Mouse (Mus musculus): ENCODE data around the gene Actr8.

Gene Actr8

DNA sequence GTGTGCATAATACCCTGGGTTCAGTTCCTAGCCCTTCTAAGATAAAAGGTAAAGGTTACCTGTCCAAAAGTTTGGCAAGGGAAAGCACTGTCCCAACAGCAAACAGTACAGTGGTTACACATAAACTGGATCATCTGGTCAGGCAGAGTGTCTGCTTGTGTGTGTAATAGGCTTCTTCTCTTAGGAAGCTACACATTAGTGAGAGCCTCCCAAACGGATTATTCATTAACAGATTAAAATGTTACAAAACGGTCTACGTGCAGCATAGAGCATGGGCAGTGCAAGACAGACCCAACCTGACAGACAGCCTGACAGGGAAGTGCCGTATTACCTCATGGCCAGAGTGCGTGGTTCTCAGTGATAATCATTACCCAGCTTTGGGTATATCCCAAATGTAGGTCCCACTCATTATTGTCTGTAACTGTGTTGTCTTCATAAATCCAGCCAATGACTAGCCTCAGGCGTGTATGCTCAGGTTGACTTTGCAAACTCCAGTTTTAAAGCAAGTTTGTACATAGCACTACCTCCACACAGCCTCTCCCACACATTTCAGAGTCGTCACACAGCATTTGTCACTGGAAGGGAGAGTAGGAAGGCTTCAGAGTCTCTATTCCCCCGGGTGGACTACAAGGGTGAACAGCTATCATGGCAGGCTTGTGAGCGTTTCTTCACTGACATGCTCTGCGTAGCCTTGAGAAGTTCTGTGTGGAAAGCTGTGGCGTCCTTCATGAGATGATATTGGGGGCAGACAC lies 18.0 kb downstream of the Actr8 start:
- no peak for DNase-seq

DNA sequence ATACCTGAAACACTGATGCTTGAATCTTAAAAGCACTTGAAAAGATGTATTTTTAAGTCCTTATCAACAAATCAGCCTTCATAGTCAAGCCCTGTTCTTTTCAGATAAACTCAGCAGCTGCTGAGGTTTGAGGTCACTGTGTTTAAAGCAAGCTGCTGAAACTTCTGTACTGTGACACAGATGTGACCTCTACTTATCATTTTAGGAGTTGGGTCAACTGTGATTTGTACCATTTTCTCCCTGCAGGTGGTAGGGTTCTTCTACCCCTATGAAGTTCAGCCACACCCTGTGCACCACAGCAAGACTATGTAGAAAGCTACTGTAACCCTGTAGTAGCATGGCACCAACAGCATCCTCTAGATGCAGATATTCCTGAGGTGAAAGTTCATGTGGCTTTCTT lies 19.2 kb downstream of the Actr8 start:
- no peak for DNase-seq

DNA sequence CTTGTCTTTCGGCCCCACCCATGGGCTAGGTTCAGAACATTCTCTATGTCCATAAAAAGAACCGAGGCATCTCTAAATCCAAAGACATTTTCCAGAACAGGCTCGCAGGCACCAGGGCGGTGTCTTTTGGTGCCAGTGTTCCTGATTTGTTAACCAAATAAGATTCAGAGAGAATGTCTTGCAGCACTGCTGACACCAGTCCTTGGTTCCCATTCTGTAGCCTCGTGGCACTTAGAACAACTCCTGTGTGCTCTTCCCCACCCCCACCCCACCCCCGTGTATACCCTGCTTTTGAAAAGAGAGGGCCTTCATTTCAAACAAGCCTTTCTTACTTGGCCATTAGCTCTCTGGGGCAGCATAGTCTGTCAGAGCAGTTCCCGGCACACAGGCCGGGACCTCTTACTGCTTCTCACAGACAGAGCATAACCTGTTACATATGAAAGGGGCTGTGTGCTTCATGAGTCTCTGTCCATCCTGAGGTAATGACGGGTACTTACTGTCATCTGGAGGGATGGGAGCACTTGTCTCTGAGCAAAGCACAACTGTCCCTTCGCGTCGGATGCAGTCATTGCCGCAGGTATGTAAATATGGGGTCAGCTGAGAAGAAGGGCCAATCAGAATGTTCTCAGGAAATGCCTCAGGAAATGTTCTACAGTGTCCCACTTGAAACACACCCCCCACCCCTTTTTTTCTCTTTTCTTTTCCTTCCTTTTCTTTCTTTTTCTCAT lies 20.8 kb downstream of the Actr8 start:
- no peak for DNase-seq

DNA sequence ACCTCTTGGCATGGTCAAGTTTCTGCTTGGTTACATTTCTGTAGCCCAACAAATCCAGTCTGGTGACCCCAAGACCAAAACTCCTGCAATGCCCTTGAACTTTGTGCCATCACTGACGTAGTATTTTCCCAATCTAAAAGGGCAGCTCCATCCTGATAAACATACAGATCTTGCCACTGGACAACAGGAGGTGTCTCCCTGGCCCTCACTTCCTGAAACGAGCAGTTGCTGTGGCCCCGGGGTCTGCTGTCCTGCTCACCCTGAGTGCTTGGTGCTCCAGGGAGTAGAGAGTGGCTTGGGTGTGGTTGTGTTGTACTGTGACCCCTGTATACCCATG lies 21.3 kb downstream of the Actr8 start:
- no peak for DNase-seq

DNA sequence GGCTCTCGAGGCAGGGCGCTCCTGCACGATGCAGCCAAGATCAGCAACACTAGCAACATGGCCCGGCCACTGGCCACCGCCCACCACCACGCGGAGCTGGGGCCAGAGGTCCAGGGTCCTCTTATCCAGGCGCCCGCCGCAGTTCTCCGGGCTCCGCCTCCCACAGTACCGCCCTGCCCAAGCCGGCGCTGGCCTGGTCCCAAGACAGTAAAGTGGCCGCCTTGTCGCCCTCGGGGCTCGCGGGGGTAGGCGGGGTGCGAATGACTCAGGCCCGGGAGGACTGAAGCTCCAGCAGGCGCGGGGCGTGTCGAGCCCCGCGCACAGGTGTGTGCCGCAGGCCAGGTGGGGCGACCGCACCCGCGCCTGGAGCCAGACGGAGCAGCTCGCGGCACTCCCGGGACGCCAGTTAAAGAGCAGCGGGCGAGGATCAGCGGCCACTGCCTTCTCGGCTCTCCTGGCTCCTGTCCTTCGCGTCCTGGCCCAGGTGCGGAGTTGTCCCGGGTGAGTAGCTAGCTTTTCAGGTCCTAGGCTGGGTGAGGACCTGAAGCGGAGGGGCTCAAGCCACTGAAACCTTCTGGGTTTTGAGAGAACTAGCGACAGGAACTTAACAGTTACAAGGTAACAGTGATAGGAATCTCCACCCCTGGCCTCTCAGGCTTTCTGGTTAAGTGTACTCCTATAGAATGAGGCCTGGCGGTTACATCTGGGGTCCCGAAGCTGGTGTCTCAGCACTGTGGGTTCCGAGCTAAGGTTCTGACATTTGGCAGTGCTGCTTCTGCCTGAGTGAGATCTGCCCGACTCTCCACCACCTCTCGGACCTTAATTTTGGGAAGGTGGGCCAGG lies 30.8 kb downstream of the Actr8 start, which contains the start of the genes Il17rb and Chdh:
Gene Il17rb, minus strand, starts transcription at position 164 of the 843 bp plus-strand sequence.
Gene Chdh, plus strand, starts transcription at position 291 of the 843 bp plus-strand sequence.
- DNase-seq, result no peak

DNA sequence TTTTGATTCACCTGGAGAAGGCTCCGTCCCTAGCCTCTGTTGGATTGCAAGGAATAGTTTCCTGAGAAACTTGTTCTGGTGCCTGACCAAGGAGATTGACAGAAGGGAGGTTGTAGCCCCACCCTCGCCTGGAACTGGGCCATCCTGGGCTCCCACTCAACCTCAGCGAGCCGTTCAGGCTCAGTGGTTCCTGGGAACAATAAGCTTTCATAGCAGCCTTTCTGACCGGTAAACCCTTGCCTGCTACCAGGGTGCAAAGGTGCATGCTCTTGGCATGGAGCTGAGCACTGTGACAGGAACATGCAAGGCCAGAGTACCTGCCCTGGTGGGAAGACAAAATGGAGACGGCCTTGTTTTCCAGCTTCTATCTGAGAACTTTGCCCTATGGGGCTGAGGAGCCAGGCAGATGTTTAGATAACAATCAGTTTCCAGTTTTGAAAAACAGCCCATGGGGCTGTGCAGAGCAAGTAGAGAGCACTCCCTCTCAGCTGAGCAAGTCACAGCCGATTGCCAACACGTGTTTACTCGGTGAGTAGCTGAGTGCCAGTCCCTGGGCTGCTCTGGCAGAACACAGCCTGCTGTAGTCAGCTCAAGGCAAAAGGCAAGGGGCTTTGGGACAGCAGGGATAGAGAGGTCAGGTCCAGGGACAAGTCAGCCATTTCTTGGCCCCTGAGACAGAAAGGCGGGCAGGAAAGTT lies 31.9 kb downstream of the Actr8 start:
- no peak for DNase-seq

DNA sequence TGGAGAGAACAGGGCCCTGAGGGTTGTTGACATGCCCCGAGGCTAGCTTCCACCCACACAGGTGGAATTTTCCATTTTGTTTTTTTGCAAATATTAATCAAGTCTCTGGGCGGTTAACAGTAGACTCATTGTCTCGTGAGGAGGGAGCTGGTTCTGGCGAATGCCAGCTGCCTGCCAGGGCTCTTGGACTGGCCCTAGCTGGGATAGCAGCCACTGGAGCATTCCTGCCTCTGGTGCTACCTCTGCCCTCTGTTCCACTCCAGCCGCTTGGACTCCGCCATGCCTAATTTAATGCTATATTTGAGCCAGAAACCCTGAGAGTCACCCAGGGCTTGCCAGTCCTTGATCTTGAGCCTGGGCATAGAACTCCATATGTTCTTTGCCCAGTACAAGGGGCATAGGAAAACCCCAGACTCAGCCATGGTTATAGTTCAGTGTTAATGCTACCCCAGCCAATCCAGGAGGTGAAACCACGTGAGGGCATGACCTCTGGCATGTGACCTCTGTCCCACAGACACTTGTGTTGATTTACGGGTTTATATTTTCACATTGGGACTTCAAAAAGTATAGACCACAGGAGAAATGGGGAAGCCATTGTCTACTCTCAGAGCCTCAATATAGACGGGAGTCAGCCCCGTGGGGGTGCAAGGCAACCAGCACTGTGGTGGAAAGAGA lies 33.9 kb downstream of the Actr8 start:
- no peak for DNase-seq

DNA sequence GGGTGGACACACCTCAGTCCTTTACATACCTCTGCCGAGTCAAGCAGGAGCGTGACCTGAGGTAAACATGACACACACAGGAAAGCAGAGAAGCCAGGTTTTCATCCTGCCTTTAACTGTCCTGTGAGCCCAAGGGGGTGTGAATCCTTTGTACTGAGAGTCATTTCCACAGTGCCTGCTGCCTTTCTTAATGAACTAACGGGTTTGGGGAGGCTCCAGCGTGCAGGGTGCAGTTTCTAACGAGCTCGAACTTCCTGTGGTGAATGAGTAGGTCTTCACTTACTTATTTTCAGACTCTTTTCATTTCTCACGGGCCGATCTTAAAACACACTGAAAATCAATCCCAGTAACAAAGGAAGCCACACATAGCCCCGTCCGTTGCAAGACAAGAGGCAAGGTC lies 36.4 kb downstream of the Actr8 start:
- DNase-seq, result no peak

DNA sequence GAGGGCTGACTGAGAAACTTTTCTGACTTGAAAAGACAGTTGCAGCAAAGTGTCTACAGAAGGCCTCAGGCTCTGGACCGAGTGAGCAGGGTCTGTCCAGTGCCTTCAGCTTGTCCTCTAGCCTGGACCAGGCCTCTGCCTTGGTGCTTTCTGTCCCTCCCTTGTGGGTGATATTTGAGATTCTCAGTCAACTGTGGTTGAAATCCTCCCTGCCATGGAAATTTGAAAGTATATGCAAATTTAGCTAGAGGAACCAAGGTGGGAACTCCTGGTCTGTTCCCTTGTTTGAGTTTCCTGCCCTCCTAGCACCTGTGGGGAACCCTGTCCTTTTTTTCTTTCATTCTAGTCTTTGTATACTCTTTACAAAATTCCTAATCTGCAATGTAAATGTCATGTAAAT lies 36.9 kb downstream of the Actr8 start:
- DNase-seq, result no peak

DNA sequence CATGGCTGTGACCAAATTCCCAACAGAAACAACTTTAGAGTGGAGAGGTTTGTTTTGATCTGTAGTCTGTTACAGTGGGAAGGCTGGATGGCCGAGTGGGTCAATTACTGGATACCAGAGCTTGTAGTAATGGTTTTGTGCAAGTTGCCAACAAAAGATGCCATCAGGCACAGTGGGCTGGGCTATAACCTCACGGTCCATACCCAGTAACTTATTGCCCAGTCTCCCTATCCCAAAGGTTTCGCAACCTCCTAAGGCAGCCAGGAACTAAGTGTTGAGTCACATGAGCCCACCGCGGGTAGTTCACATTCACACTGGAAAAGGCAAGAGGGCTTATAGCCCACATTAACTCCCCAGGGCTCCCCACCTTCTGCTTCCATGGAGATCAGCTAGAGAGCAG lies 38.5 kb downstream of the Actr8 start:
- DNase-seq, result no peak

DNA sequence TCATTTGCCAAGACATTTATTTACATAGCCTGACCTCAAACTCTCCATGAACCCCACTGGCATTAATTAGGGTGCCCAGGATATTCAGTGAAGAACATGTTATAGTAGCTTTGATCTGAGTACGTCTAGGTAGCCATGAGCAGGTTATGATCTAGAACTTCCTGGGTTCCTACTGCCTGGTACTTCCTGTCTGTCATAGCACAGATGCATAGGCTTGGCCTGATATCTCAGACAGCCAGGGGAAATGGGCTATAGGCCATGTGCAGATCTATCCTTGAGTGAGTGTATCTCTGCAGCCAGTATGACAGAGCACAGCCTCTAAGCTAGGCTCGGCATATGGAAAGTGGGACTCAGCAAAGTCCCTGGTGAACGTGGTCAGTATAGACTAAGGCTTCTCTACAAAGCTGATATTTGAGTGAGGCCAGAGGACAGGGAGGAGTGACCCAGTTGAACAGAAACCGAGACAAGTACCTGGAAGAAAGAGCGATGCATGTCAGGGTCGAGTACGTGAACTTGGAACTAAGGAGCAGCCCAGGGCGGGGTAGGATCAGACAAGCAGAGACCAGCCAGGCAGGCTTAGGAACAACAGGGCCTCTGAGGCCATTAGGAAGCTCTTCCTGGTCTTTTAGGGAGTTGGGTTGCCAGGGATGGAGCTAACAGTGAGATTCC lies 39.8 kb downstream of the Actr8 start:
- no peak for DNase-seq

DNA sequence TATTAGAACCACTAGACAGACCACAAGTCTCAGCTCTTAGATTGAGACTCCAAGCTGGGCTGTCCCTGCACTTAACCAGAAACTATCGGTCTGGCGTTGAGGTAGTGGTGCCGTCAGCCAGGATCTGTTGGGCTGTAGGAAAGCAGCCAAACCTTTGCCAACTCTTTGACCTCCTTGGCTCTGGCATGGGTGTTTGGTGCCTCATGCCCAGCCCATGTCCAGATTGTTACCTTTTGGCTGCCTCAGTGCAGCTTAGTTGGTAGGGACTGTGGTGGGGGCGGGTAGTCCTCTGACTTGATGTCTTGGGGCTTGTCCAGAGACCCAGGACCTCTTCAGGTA lies 40.3 kb downstream of the Actr8 start:
- no peak for DNase-seq

DNA sequence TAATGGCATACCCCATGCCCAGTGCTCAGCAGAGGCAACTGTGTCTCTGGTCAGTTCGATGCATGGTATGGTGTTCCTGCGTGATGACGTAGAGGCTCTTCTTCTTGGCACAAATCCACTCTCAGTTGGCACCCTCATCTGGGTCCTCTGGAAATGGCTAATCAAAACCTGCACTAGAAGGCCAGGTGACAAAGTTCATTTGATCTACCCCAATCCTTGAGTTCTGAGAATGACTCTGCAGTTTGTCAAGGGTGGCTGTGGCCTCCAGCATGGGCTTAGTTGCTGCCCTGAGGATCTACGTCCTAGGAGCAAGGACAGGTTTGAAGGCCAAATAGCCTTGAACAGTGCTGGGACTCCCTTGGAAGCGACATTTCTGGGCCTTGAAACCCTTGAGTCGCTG lies 40.7 kb downstream of the Actr8 start:
- no peak for DNase-seq

DNA sequence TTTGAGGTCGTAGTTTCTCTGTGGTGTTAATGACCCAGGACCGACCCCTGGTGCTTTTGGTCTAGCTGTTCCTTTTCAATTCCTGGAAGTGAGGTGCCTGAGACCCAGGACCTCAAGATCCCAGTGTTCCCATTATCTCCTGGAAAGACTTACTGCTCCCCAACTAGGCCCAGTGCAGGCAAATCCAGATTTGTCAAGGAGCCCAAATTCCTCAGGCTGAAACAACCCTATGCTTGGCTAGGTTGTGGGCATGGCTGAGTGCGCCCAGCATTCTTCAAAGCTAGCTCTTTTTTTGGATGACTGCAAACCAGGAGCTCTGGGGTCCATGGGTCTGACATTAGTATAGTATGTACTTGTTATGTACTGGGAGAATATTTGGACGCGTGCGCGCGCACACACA lies 41.2 kb downstream of the Actr8 start:
- DNase-seq, result no peak

DNA sequence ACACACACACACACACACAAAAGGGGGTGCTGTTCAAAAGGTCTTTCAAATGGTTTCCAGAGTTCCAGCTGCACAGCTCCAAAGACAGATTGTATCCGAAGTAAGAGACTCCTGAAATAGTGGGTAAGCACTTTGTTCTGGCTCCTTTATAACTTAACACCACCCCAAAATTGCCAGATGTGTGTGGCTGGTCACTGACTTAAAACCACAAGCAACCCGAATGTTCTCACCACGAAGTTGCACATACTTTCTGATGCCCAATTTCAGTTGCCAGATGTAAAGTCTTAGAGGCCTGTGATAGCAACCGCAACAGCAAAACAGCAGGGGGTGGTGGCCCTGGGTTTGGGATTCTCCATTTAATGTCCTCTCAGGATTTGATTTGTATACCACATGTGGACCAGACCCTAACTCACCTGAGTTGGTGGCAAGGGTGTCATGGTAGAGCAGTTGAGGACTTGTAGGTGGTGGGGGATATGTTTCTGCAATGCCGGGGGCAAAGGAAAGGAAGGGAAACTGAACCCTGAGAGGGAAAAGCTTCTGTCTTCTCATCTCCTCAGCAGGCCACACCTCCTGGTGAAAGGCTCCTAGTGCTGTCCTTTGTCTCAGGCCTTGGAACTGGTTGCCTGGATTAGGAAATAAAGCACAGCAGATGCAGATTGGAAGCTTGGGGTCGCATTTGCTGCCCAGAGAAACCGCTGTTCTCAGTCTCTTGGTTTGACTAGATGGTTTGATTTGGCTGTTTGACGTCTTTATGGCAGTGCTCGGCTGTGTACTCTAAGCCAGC lies 41.8 kb downstream of the Actr8 start:
- DNase-seq, result no peak

DNA sequence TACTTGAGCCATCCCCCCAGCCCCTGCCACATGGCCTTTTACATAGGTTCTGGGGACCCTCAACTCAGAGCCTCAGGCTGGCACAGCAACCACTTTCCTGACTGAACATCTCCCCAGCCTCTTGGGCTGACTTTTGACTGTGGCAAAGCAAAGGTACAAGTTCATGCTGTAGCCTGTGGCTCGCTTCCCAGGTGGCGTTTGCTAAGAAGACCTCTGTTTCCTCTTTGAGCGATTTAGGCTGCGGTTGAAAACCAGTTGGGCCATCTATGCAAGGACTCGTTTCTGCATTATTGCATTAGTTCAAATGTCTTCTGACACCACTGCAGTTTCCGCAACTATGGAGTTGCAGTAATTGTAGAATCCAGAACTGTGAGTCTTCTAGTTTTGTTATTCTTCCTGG lies 44.3 kb downstream of the Actr8 start:
- DNase-seq, result no peak

DNA sequence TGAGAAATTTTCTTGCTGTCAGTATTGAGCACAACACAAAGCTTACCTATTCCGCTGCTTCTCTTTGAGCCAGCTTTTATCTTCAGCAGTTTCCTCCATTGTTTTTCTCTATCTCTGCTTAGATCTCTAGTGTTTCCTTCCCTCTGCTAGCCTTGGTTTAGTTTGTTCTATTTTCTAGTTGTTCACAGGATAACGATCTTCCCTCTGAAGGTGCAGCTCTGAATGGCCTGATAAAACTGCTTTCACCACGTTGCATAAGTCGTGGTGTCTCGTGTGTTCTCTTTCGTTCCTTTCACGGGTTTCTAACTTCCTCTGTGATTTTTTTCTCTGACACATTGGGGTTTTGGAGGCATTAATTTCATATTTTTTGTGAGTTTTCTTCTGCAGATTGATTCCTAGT lies 46.2 kb downstream of the Actr8 start:
- no peak for DNase-seq

DNA sequence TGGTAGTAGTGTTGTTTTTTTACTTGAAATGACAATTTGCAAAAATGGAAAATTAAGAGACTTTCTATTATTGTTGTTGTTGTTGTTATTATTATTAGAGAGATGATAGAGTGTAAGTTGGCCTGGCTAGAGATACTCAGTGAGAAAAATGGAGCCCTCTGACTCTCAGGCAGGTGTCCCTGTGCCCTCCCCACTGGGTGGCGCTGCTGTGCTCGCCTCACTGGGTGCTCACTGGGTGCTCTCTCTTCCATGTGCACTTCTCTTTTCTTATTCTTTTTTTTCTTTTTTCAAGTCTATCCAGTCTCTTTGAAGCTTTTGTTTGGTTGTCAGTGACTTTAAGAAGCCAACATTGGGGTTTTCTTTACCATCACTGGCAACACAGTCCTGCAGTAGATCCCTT lies 49.2 kb downstream of the Actr8 start:
- DNase-seq, result peak in 1 of 2 experiments; percentile 21

DNA sequence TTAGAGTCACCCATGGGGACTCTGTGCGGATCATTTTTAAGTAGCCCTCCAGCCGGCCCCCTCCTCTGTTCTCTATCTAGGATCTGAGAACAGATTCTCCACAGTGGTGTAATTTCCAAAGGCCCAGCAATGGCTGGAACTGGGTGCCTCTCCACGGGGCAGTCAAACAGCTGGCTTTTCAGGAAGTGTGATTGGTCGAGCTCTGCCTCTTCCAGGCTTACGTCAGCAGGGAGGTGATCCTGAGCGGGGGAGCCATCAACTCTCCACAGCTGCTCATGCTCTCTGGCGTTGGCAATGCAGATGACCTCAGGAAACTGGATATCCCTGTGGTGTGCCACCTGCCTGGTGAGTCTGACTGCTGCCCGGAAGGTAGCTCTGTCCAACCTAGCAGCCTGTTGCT lies 55.3 kb downstream of the Actr8 start:
- no peak for DNase-seq

DNA sequence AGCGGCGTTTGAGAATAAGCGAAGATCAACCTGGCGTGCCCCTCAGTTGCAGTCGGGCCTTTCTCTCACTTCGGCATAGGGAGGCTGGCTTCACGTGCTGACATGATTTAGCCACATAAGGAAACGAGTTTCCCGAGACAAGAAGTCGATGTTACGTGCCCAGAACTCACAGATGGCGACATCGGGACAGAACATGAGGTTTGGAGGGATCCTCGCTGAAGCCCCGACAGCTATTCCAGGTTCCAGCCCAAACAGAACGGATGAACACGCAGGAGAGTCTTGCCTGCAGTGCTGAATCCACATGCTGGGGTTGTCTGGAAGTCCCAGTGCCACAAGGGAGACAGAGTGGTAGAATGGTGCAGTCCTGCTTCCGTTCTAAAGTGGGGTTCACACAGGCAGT lies 60.3 kb downstream of the Actr8 start:
- no peak for DNase-seq

DNA sequence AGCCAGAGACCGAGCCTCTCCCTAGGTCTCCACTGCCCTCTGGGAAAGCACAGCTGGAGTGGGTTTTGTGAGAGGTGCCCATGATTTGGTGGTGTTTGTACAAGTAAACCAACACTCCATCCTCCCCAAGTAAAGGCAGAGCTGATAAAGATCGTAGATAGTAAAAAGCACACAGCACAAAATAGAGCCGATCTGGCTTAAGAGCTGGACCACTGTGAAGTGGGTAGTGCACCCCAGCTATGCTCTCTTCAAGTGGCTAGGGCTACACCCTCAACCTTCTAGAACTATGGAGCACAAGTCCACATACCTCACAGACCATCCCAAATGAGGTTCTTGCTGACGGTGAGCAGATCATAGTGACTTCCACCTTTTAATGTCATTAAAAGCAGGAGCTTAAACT lies 61.3 kb downstream of the Actr8 start:
- DNase-seq, result no peak
